Mouse (Mus musculus): ENCODE measurements around the gene Ces2b. TPM values are rescaled to one million over a fixed set of nuclear protein-coding genes. Genes with fewer than 3 reads are reported as not detected.
A peak's percentile ranks its signal among the peaks of the same experiment; 100 is the strongest.
"Not testable (repeated sequence)": the region's sequence is repeated elsewhere in the genome, so short reads cannot be mapped to it uniquely, and the experiment has no call there.

Ces2b gene
- not detected in 2 replicates for total RNA-seq (2017)

GRCm38 (mm10) chr8:104831440-104831839 lies at the start of gene Ces2b:
Gene Ces2b (plus strand): TSS chr8:104831572.
- ATAC-seq (replicated peaks in 1 of 2; ENCODE audit: insufficient read depth in 1 of 2, low FRiP score in 2 of 2, low TSS enrichment in 1 of 2, low read depth in 1 of 2, poor library complexity in 2 of 2, severe bottlenecking in 2 of 2): no peak

GRCm38 (mm10) chr8:104787049-104787448 lies 44.3 kb upstream of the Ces2b start:
- ATAC-seq (replicated peaks in 1 of 2; ENCODE audit: insufficient read depth in 1 of 2, low FRiP score in 2 of 2, low TSS enrichment in 1 of 2, low read depth in 1 of 2, poor library complexity in 2 of 2, severe bottlenecking in 2 of 2): no peak

GRCm38 (mm10) chr8:104788929-104789328 lies 42.4 kb upstream of the Ces2b start:
- no peak for ATAC-seq (replicated peaks in 1 of 2; ENCODE audit: insufficient read depth in 1 of 2, low FRiP score in 2 of 2, low TSS enrichment in 1 of 2, low read depth in 1 of 2, poor library complexity in 2 of 2, severe bottlenecking in 2 of 2)

- ATAC-seq (replicated peaks in 1 of 2; ENCODE audit: insufficient read depth in 1 of 2, low FRiP score in 2 of 2, low TSS enrichment in 1 of 2, low read depth in 1 of 2, poor library complexity in 2 of 2, severe bottlenecking in 2 of 2): peak; percentile 69 to 82
These were observed 41.3 kb upstream of the Ces2b start for GRCm38 (mm10) chr8:104789886-104790680.

GRCm38 (mm10) chr8:104799385-104799784 lies 32.0 kb upstream of the Ces2b start:
- ATAC-seq (replicated peaks in 1 of 2; ENCODE audit: insufficient read depth in 1 of 2, low FRiP score in 2 of 2, low TSS enrichment in 1 of 2, low read depth in 1 of 2, poor library complexity in 2 of 2, severe bottlenecking in 2 of 2): no peak

GRCm38 (mm10) chr8:104806127-104806526 lies 25.2 kb upstream of the Ces2b start:
- ATAC-seq (replicated peaks in 1 of 2; ENCODE audit: insufficient read depth in 1 of 2, low FRiP score in 2 of 2, low TSS enrichment in 1 of 2, low read depth in 1 of 2, poor library complexity in 2 of 2, severe bottlenecking in 2 of 2): no peak

- no peak for ATAC-seq (replicated peaks in 1 of 2; ENCODE audit: insufficient read depth in 1 of 2, low FRiP score in 2 of 2, low TSS enrichment in 1 of 2, low read depth in 1 of 2, poor library complexity in 2 of 2, severe bottlenecking in 2 of 2)
These were observed 22.6 kb upstream of the Ces2b start for GRCm38 (mm10) chr8:104808542-104809413.

GRCm38 (mm10) chr8:104809436-104809835 lies 21.9 kb upstream of the Ces2b start:
- no peak for ATAC-seq (replicated peaks in 1 of 2; ENCODE audit: insufficient read depth in 1 of 2, low FRiP score in 2 of 2, low TSS enrichment in 1 of 2, low read depth in 1 of 2, poor library complexity in 2 of 2, severe bottlenecking in 2 of 2)

- ATAC-seq (replicated peaks in 1 of 2; ENCODE audit: insufficient read depth in 1 of 2, low FRiP score in 2 of 2, low TSS enrichment in 1 of 2, low read depth in 1 of 2, poor library complexity in 2 of 2, severe bottlenecking in 2 of 2): no peak
These were observed 4.5 kb upstream of the Ces2b start for GRCm38 (mm10) chr8:104826912-104827311.

GRCm38 (mm10) chr8:104828221-104828620 lies 3.2 kb upstream of the Ces2b start:
- ATAC-seq (replicated peaks in 1 of 2; ENCODE audit: insufficient read depth in 1 of 2, low FRiP score in 2 of 2, low TSS enrichment in 1 of 2, low read depth in 1 of 2, poor library complexity in 2 of 2, severe bottlenecking in 2 of 2): no peak

- no peak for ATAC-seq (replicated peaks in 1 of 2; ENCODE audit: insufficient read depth in 1 of 2, low FRiP score in 2 of 2, low TSS enrichment in 1 of 2, low read depth in 1 of 2, poor library complexity in 2 of 2, severe bottlenecking in 2 of 2)
These were observed 10.1 kb downstream of the Ces2b start for GRCm38 (mm10) chr8:104841360-104842078.

GRCm38 (mm10) chr8:104846831-104847230 lies 15.5 kb downstream of the Ces2b start, which contains the start of gene Ces2c:
Gene Ces2c (plus strand): TSS chr8:104847068.
- peak in 1 of 2 experiments; percentile 22; a peak in 1 of 4 replicates for ATAC-seq (replicated peaks in 1 of 2; ENCODE audit: insufficient read depth in 1 of 2, low FRiP score in 2 of 2, low TSS enrichment in 1 of 2, low read depth in 1 of 2, poor library complexity in 2 of 2, severe bottlenecking in 2 of 2)

GRCm38 (mm10) chr8:104847741-104848462 lies 16.5 kb downstream of the Ces2b start:
- peak in 1 of 2 experiments; percentile 51; a peak in 1 of 4 replicates for ATAC-seq (replicated peaks in 1 of 2; ENCODE audit: insufficient read depth in 1 of 2, low FRiP score in 2 of 2, low TSS enrichment in 1 of 2, low read depth in 1 of 2, poor library complexity in 2 of 2, severe bottlenecking in 2 of 2)

GRCm38 (mm10) chr8:104866844-104867531 lies 35.6 kb downstream of the Ces2b start:
- peak; percentile 99 to 100 for ATAC-seq (replicated peaks in 1 of 2; ENCODE audit: insufficient read depth in 1 of 2, low FRiP score in 2 of 2, low TSS enrichment in 1 of 2, low read depth in 1 of 2, poor library complexity in 2 of 2, severe bottlenecking in 2 of 2)

- not testable (repeated sequence) for ATAC-seq (replicated peaks in 1 of 2; ENCODE audit: insufficient read depth in 1 of 2, low FRiP score in 2 of 2, low TSS enrichment in 1 of 2, low read depth in 1 of 2, poor library complexity in 2 of 2, severe bottlenecking in 2 of 2)
These were observed 37.5 kb downstream of the Ces2b start for GRCm38 (mm10) chr8:104868876-104869275.

GRCm38 (mm10) chr8:104886223-104886926 lies 55.0 kb downstream of the Ces2b start:
- peak; percentile 99 to 100 for ATAC-seq (replicated peaks in 1 of 2; ENCODE audit: insufficient read depth in 1 of 2, low FRiP score in 2 of 2, low TSS enrichment in 1 of 2, low read depth in 1 of 2, poor library complexity in 2 of 2, severe bottlenecking in 2 of 2)

All from hematopoietic stem cell, adult 5-6 weeks (primary cell).